Mouse (Mus musculus) limb, embryonic 12.5 days (tissue): ENCODE data around the gene Galnt16. TPM values are rescaled to one million over a fixed set of nuclear protein-coding genes. Genes with fewer than 3 reads are reported as not detected.

ENCODE experiments used
- ATAC-seq: fragments of 200-750 bp; cut with Nextera tagmentation; 2 replicates; pipeline ENCODE4 v1.8.0; 2017; ENCODE audit warnings: low read depth, moderate TSS enrichment; ENCODE audit not compliant: insufficient number of reproducible peaks, insufficient read depth, low FRiP score, low TSS enrichment
- H3K27ac ChIP-seq: fragments of 300-500 bp; sonication (generic); 2 replicates; pipeline ENCODE4 v1.5.1; 2016; ENCODE audit warnings: mild to moderate bottlenecking, moderate library complexity
- H3K27me3 ChIP-seq: fragments of 300-500 bp; sonication (generic); 2 replicates; pipeline ENCODE4 v1.6.1; 2016; ENCODE audit warnings: mild to moderate bottlenecking, moderate library complexity
- H3K36me3 ChIP-seq: fragments of 300-500 bp; sonication (generic); 2 replicates; pipeline ENCODE4 v1.6.1; 2016; ENCODE audit warnings: mild to moderate bottlenecking, moderate library complexity
- H3K4me1 ChIP-seq: fragments of 300-500 bp; sonication (generic); replicated peaks from 2 replicates; pipeline ENCODE4 v1.6.1; 2016
- H3K4me2 ChIP-seq: fragments of 300-500 bp; sonication (generic); 2 replicates; pipeline ENCODE4 v1.6.1; 2016; ENCODE audit warnings: mild to moderate bottlenecking, moderate library complexity
- H3K4me3 ChIP-seq: fragments of 300-500 bp; sonication (generic); replicated peaks from 2 replicates; pipeline ENCODE4 v1.5.1; 2016; ENCODE audit warnings: mild to moderate bottlenecking
- H3K9ac ChIP-seq: fragments of 300-500 bp; sonication (generic); replicated peaks from 2 replicates; pipeline ENCODE4 v1.6.1; 2016; ENCODE audit warnings: mild to moderate bottlenecking, moderate library complexity
- H3K9me3 ChIP-seq: fragments of 300-500 bp; sonication (generic); 2 replicates; pipeline ENCODE4 v1.6.1; 2016; ENCODE audit warnings: mild to moderate bottlenecking, moderate library complexity
- WGBS: fragments of 180-500 bp; shearing (Covaris S2); methylation state at CpG from one replicate; pipeline ENCODE4 v1.1.7; 2016; 5-methylcytosine and 5-hydroxymethylcytosine counted together
- polyA plus RNA-seq: library from polyadenylated mRNA; unstranded; fragments of >200 nt; fragmentation: Nextera tagmentation; extraction: Ambion mirVana; gene quantifications from 2 replicates; pipeline ENCODE4 v1.2.1, GENCODE M21; 2016

Gene Galnt16
- polyA plus RNA-seq, 1 experiment from 2014 or later = 8.9 TPM

GRCm38 (mm10) chr12:80531585-80531984, 13.5 kb downstream of the Galnt16 start:
- H3K36me3 ChIP-seq = no peaks in the 10 kb centered on the region
- no peaks in the 10 kb centered on the region; the same call in 1 of the 2 replicates for H3K4me1 ChIP-seq
- H3K27me3 ChIP-seq = peaks cover 2% of the 10 kb centered on the region; the same call in 1 of the 2 replicates
- 81% methylated on average over 10 of the region's 10 CpGs for WGBS
- no peak for ATAC-seq
- H3K4me2 ChIP-seq = no peak overlapping the region
- no peak overlapping the region for H3K27ac ChIP-seq
- H3K4me3 ChIP-seq = no peak overlapping the region
- H3K9me3 ChIP-seq = no peaks in the 10 kb centered on the region
- H3K9ac ChIP-seq = no peak overlapping the region

GRCm38 (mm10) chr12:80533876-80534275, 15.8 kb downstream of the Galnt16 start:
- Histone ChIP-seq H3K36me3 (no peaks in the 10 kb centered on the region), H3K9me3 (no peaks in the 10 kb centered on the region), H3K9ac (no peak overlapping the region), H3K4me3 (no peak overlapping the region), H3K27ac (no peak overlapping the region), H3K4me2 (no peak overlapping the region), H3K4me1 (no peaks in the 10 kb centered on the region), H3K27me3 (peaks cover 2% of the 10 kb centered on the region; the same call in 1 of the 2 replicates)
- ATAC-seq = no peak
- 55% methylated on average over 2 of the region's 2 CpGs for WGBS

- H3K9ac ChIP-seq = no peak overlapping the region
- 87% methylated on average over 2 of the region's 2 CpGs for WGBS
- H3K4me1 ChIP-seq = no peaks in the 10 kb centered on the region
- H3K36me3 ChIP-seq = no peaks in the 10 kb centered on the region
- ATAC-seq = no peak
- H3K9me3 ChIP-seq = no peaks in the 10 kb centered on the region
- no peak overlapping the region for H3K27ac ChIP-seq
- H3K27me3 ChIP-seq = no peaks in the 10 kb centered on the region
- H3K4me3 ChIP-seq = no peak overlapping the region
- no peak overlapping the region for H3K4me2 ChIP-seq
Observed at GRCm38 (mm10) chr12:80537313-80537712, 19.2 kb downstream of the Galnt16 start.

GRCm38 (mm10) chr12:80538311-80538710, 20.2 kb downstream of the Galnt16 start:
- WGBS = 66% methylated on average over 6 of the region's 6 CpGs
- H3K27ac ChIP-seq = no peak overlapping the region
- no peak overlapping the region for H3K4me3 ChIP-seq

GRCm38 (mm10) chr12:80545310-80545709, 27.2 kb downstream of the Galnt16 start:
- Histone ChIP-seq H3K4me3 (no peak overlapping the region), H3K9me3 (no peaks in the 10 kb centered on the region), H3K9ac (no peak overlapping the region), H3K4me1 (peaks cover 22% of the 10 kb centered on the region), H3K4me2 (no peak overlapping the region), H3K36me3 (no peaks in the 10 kb centered on the region), H3K27ac (no peak overlapping the region), H3K27me3 (no peaks in the 10 kb centered on the region)
- ATAC-seq = no peak
- 29% methylated on average over 4 of the region's 4 CpGs for WGBS

More at GRCm38 (mm10) chr12:80538311-80538710, 20.2 kb downstream of the Galnt16 start:
- no peaks in the 10 kb centered on the region for H3K36me3 ChIP-seq
- no peak overlapping the region for H3K4me2 ChIP-seq
- no peak overlapping the region for H3K9ac ChIP-seq
- H3K27me3 ChIP-seq = no peaks in the 10 kb centered on the region
- H3K4me1 ChIP-seq = no peaks in the 10 kb centered on the region
- no peak for ATAC-seq
- H3K9me3 ChIP-seq = no peaks in the 10 kb centered on the region

GRCm38 (mm10) chr12:80549646-80550045, 31.6 kb downstream of the Galnt16 start:
- H3K9me3 ChIP-seq = no peaks in the 10 kb centered on the region
- no peak overlapping the region for H3K4me3 ChIP-seq
- 73% methylated on average over 11 of the region's 11 CpGs for WGBS
- H3K9ac ChIP-seq = no peak overlapping the region
- H3K36me3 ChIP-seq = no peaks in the 10 kb centered on the region
- no peak overlapping the region for H3K4me2 ChIP-seq
- no peak overlapping the region for H3K27ac ChIP-seq
- no peaks in the 10 kb centered on the region for H3K27me3 ChIP-seq
- peaks cover 22% of the 10 kb centered on the region for H3K4me1 ChIP-seq
- no peak for ATAC-seq

GRCm38 (mm10) chr12:80553157-80553556, 35.1 kb downstream of the Galnt16 start:
- H3K9me3 ChIP-seq = no peaks in the 10 kb centered on the region
- no peak overlapping the region for H3K27ac ChIP-seq
- H3K4me2 ChIP-seq = no peak overlapping the region
- no peak overlapping the region for H3K9ac ChIP-seq
- no peaks in the 10 kb centered on the region for H3K27me3 ChIP-seq
- 20% methylated on average over 1 of the region's 3 CpGs for WGBS
- no peak overlapping the region for H3K4me3 ChIP-seq
- no peaks in the 10 kb centered on the region for H3K36me3 ChIP-seq
- ATAC-seq = no peak
- H3K4me1 ChIP-seq = peaks cover 15% of the 10 kb centered on the region

GRCm38 (mm10) chr12:80554312-80554711, 36.2 kb downstream of the Galnt16 start:
- no peak overlapping the region for H3K4me3 ChIP-seq
- no peak overlapping the region for H3K27ac ChIP-seq
- 86% methylated on average over 6 of the region's 6 CpGs for WGBS
- no peaks in the 10 kb centered on the region for H3K27me3 ChIP-seq
- no peak overlapping the region for H3K4me2 ChIP-seq
- no peak overlapping the region for H3K9ac ChIP-seq
- ATAC-seq = no peak
- no peaks in the 10 kb centered on the region for H3K36me3 ChIP-seq
- H3K4me1 ChIP-seq = peaks cover 6% of the 10 kb centered on the region; the same call in 1 of the 2 replicates
- no peaks in the 10 kb centered on the region for H3K9me3 ChIP-seq

GRCm38 (mm10) chr12:80561904-80562303, 43.8 kb downstream of the Galnt16 start:
- no peak for ATAC-seq
- Histone ChIP-seq H3K27me3 (peaks cover 7% of the 10 kb centered on the region; the same call in 1 of the 2 replicates), H3K9me3 (no peaks in the 10 kb centered on the region), H3K4me3 (no peak overlapping the region), H3K36me3 (no peaks in the 10 kb centered on the region), H3K27ac (no peak overlapping the region), H3K4me2 (no peak overlapping the region), H3K9ac (no peak overlapping the region), H3K4me1 (peaks cover 28% of the 10 kb centered on the region)
- WGBS = 16% methylated on average over 2 of the region's 2 CpGs

- peaks cover 37% of the 10 kb centered on the region for H3K4me1 ChIP-seq
- no peak overlapping the region for H3K4me3 ChIP-seq
- 71% methylated on average over 5 of the region's 5 CpGs for WGBS
- H3K27ac ChIP-seq = no peak overlapping the region
- no peak for ATAC-seq
- H3K4me2 ChIP-seq = no peak overlapping the region
- H3K9ac ChIP-seq = no peak overlapping the region
- peaks cover 7% of the 10 kb centered on the region; the same call in 1 of the 2 replicates for H3K27me3 ChIP-seq
- H3K9me3 ChIP-seq = no peaks in the 10 kb centered on the region
- H3K36me3 ChIP-seq = no peaks in the 10 kb centered on the region
Observed at GRCm38 (mm10) chr12:80562793-80563192, 44.7 kb downstream of the Galnt16 start.

GRCm38 (mm10) chr12:80564990-80565389, 46.9 kb downstream of the Galnt16 start:
- 80% methylated on average over 6 of the region's 6 CpGs for WGBS
- H3K4me2 ChIP-seq = no peak overlapping the region
- no peak overlapping the region for H3K4me3 ChIP-seq
- H3K27me3 ChIP-seq = peaks cover 7% of the 10 kb centered on the region; the same call in 1 of the 2 replicates
- H3K4me1 ChIP-seq = peaks cover 41% of the 10 kb centered on the region
- no peak for ATAC-seq
- H3K9ac ChIP-seq = no peak overlapping the region
- no peak overlapping the region for H3K27ac ChIP-seq
- H3K9me3 ChIP-seq = no peaks in the 10 kb centered on the region
- H3K36me3 ChIP-seq = no peaks in the 10 kb centered on the region

- H3K27me3 ChIP-seq = peaks cover 7% of the 10 kb centered on the region; the same call in 1 of the 2 replicates
- H3K4me1 ChIP-seq = peaks cover 41% of the 10 kb centered on the region
- H3K9ac ChIP-seq = no peak overlapping the region
- H3K9me3 ChIP-seq = no peaks in the 10 kb centered on the region
- ATAC-seq = no peak
- no peak overlapping the region for H3K4me2 ChIP-seq
- peak overlapping the region; percentile 73 for H3K27ac ChIP-seq
- 45% methylated on average over 2 of the region's 2 CpGs for WGBS
- no peak overlapping the region for H3K4me3 ChIP-seq
- no peaks in the 10 kb centered on the region for H3K36me3 ChIP-seq
Observed at GRCm38 (mm10) chr12:80565793-80566192, 47.7 kb downstream of the Galnt16 start.
